Mouse (Mus musculus) cerebellum, adult 11 months (tissue): Measurements from ENCODE around the gene Rimbp3.
"Not testable (repeated sequence)": the region's sequence is repeated elsewhere in the genome, so short reads cannot be mapped to it uniquely, and the experiment has no call there.

ENCODE experiments used
- DNase-seq: peaks from one replicate; pipeline ENCODE4 v3.0.0; 2022

Rimbp3 gene

GRCm38 (mm10) chr16:17220127-17220733 lies 11.8 kb downstream of the Rimbp3 start:
- no peak for DNase-seq

GRCm38 (mm10) chr16:17222197-17222596 lies 13.8 kb downstream of the Rimbp3 start:
- DNase-seq: peak; percentile 87

- DNase-seq: no peak
Observed at GRCm38 (mm10) chr16:17225584-17225983, 17.2 kb downstream of the Rimbp3 start.

- DNase-seq: no peak
Observed at GRCm38 (mm10) chr16:17226496-17226895, 18.1 kb downstream of the Rimbp3 start.

GRCm38 (mm10) chr16:17231523-17231922 lies 23.1 kb downstream of the Rimbp3 start:
- DNase-seq: not testable (repeated sequence)

GRCm38 (mm10) chr16:17232794-17233701 lies 24.6 kb downstream of the Rimbp3 start, which contains the start of gene Hic2:
Gene Hic2 (plus strand): TSS chr16:17233572.
- peak; percentile 90 for DNase-seq

GRCm38 (mm10) chr16:17233702-17234498 lies 25.5 kb downstream of the Rimbp3 start:
- DNase-seq: peak; percentile 22

- DNase-seq: peak; percentile 34
Observed at GRCm38 (mm10) chr16:17234499-17234895, 26.1 kb downstream of the Rimbp3 start.

GRCm38 (mm10) chr16:17234916-17235665 lies 26.7 kb downstream of the Rimbp3 start:
- DNase-seq: no peak

GRCm38 (mm10) chr16:17237634-17238033 lies 29.2 kb downstream of the Rimbp3 start:
- DNase-seq: no peak

- DNase-seq: no peak
Observed at GRCm38 (mm10) chr16:17239409-17239808, 31.0 kb downstream of the Rimbp3 start.

GRCm38 (mm10) chr16:17243731-17244130 lies 35.3 kb downstream of the Rimbp3 start:
- DNase-seq: no peak

GRCm38 (mm10) chr16:17244996-17245395 lies 36.6 kb downstream of the Rimbp3 start:
- DNase-seq: no peak

GRCm38 (mm10) chr16:17247727-17248126 lies 39.3 kb downstream of the Rimbp3 start:
- no peak for DNase-seq

- DNase-seq: no peak
Observed at GRCm38 (mm10) chr16:17249135-17249534, 40.7 kb downstream of the Rimbp3 start.

- DNase-seq: peak; percentile 70
Observed at GRCm38 (mm10) chr16:17251539-17251938, 43.1 kb downstream of the Rimbp3 start.

GRCm38 (mm10) chr16:17252086-17252726 lies 43.8 kb downstream of the Rimbp3 start:
- DNase-seq: no peak

GRCm38 (mm10) chr16:17252841-17253240 lies 44.4 kb downstream of the Rimbp3 start:
- DNase-seq: no peak

GRCm38 (mm10) chr16:17254005-17254597 lies 45.7 kb downstream of the Rimbp3 start:
- no peak for DNase-seq

- no peak for DNase-seq
Observed at GRCm38 (mm10) chr16:17255270-17255669, 46.9 kb downstream of the Rimbp3 start.

GRCm38 (mm10) chr16:17257359-17257821 lies 49.0 kb downstream of the Rimbp3 start:
- DNase-seq: no peak
